Mouse (Mus musculus) intestine, embryonic 16.5 days (tissue): ENCODE data around the gene Gm48552. TPM values are rescaled to one million over a fixed set of nuclear protein-coding genes. Genes with fewer than 3 reads are reported as not detected.

Source experiments
- ATAC-seq: fragments of 200-750 bp; cut with Nextera tagmentation; 2 replicates; pipeline ENCODE4 v1.8.0; 2017; ENCODE audit warnings: moderate TSS enrichment, moderate library complexity
- H3K27ac ChIP-seq: fragments of 300-500 bp; sonication (generic); 2 replicates; pipeline ENCODE4 v1.5.1; 2014; ENCODE audit warnings: mild to moderate bottlenecking, low read length
- H3K27me3 ChIP-seq: fragments of 300-500 bp; sonication (generic); replicated peaks from 2 replicates; pipeline ENCODE4 v1.6.1; 2014; ENCODE audit warnings: low read length, control low read depth, mixed read lengths; ENCODE audit not compliant: control insufficient read depth, insufficient read depth
- H3K36me3 ChIP-seq: fragments of 300-500 bp; sonication (generic); 2 replicates; pipeline ENCODE4 v1.6.1; 2014; ENCODE audit warnings: low read length, control low read depth; ENCODE audit not compliant: control insufficient read depth, insufficient read depth
- H3K4me1 ChIP-seq: fragments of 300-500 bp; sonication (generic); 2 replicates; pipeline ENCODE4 v1.6.1; 2014; ENCODE audit warnings: low read length, control low read depth, mixed read lengths; ENCODE audit not compliant: control insufficient read depth, insufficient read depth
- H3K4me2 ChIP-seq: fragments of 300-500 bp; sonication (generic); 2 replicates; pipeline ENCODE4 v1.6.1; 2014; ENCODE audit warnings: low read depth, low read length, control low read depth
- H3K4me3 ChIP-seq: fragments of 300-500 bp; sonication (generic); 2 replicates; pipeline ENCODE4 v1.5.1; 2014; ENCODE audit warnings: mild to moderate bottlenecking, low read length
- H3K9ac ChIP-seq: fragments of 300-500 bp; sonication (generic); 2 replicates; pipeline ENCODE4 v1.6.1; 2014; ENCODE audit warnings: low read depth, low read length
- H3K9me3 ChIP-seq: fragments of 300-500 bp; sonication (generic); 2 replicates; pipeline ENCODE4 v1.6.1; 2016; ENCODE audit warnings: low read length, control low read depth; ENCODE audit not compliant: control insufficient read depth
- WGBS: fragments of 180-500 bp; shearing (Covaris S2); extraction: QIAGEN DNeasy Blood & Tissue Kit; methylation state at CpG from one replicate; pipeline ENCODE4 v1.1.7; 2014; 5-methylcytosine and 5-hydroxymethylcytosine counted together
- polyA plus RNA-seq: library from polyadenylated mRNA; unstranded; fragments of >200 nt; fragmentation: Nextera tagmentation; extraction: Ambion mirVana; gene quantifications from 2 replicates; pipeline ENCODE4 v1.2.1, GENCODE M21; 2015

Gm48552 gene
- polyA plus RNA-seq, 1 experiment from 2014 or later = 1.8 TPM

DNA sequence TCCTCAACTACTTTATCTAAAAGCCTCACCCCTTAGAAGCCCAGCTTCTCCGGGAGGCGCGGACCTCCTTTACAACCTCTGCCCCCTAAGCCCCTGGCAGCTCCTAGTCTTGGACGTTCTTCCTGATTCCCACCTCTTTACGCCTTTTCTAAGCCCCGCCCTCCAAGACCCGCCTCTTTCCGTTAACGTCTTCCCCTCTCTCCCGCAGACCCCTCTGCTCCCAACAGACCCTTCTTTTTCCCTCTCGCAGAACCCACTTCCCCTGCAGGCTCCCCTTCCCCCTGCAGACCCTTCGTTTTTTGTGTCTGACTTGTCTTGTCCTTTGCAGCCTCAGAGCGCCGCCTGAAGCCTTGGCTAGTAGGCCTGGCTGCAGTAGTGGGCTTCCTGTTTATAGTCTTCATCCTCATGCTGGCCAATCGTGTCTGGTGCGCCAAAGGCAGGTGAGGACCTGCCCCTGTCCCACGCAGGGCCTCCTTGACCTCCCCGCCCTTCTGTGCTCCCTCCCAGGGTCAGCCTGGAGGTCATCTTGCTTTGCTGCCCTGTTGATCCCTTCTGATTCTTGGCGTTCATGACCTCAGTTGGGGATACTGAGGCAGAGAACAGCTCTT, 4.8 kb downstream of the Gm48552 start:
- Histone ChIP-seq H3K9me3 (no peaks in the 10 kb centered on the region), H3K9ac (peak overlapping the region; percentile 70), H3K4me2 (peak overlapping the region; percentile 57), H3K27me3 (no peaks in the 10 kb centered on the region), H3K4me3 (peak overlapping the region; percentile 50), H3K27ac (peak overlapping the region; percentile 96), H3K4me1 (peaks cover 23% of the 10 kb centered on the region), H3K36me3 (peaks cover 6% of the 10 kb centered on the region; the same call in 1 of the 2 replicates)
- 3% methylated on average over 19 of the region's 19 CpGs for WGBS
- ATAC-seq = peak; percentile 29

DNA sequence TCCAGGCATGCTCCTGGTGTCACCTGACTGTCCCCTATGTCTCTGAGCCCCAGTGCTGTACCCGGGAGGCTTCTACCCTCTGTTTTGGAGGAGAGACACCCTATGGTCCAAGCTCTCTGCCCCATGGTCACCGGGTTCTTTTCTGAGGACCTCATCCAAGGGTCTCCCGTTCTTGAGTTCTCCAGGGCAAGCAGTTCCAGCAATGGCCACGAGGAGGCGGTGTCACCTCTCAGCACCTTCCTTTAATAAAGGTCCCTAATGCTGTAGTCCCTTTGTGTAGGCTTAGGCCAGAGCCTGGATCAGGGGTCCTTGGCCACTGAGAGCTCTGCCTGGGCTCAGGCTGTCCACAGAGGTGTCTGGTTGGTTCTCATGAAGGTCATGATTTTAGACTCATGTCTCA, 6.3 kb downstream of the Gm48552 start:
- no peaks in the 10 kb centered on the region for H3K27me3 ChIP-seq
- H3K9ac ChIP-seq = no peak overlapping the region
- peaks cover 6% of the 10 kb centered on the region; the same call in 1 of the 2 replicates for H3K36me3 ChIP-seq
- no peak overlapping the region for H3K27ac ChIP-seq
- no peak for ATAC-seq
- H3K4me3 ChIP-seq = no peak overlapping the region
- H3K4me2 ChIP-seq = no peak overlapping the region
- H3K9me3 ChIP-seq = no peaks in the 10 kb centered on the region
- 13% methylated on average over 5 of the region's 5 CpGs for WGBS
- H3K4me1 ChIP-seq = peaks cover 20% of the 10 kb centered on the region

DNA sequence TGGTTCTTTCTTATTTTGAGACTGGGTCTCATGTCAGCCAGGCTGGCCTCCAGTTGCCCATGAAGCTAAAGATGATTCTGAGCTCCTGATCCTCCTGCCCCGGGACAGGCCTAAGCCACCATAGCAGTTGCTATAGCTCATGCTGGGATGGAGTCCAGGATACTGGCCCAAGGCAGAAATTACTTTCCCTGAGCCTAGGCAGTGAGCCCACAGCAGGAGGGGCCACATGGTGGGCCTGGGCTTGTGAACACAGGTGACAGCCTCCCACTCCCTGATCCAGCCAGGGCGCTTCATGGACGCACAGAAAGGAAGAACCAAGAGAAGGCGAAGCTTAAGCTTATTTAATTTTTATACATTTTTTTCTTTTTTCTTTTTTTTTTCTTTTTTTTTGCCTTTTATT, 7.1 kb downstream of the Gm48552 start:
- Histone ChIP-seq H3K4me3 (no peak overlapping the region), H3K27me3 (no peaks in the 10 kb centered on the region), H3K9ac (no peak overlapping the region), H3K4me2 (no peak overlapping the region), H3K27ac (no peak overlapping the region), H3K9me3 (no peaks in the 10 kb centered on the region), H3K4me1 (peaks cover 18% of the 10 kb centered on the region), H3K36me3 (peaks cover 10% of the 10 kb centered on the region; the same call in 1 of the 2 replicates)
- ATAC-seq = no peak
- WGBS = 85% methylated on average over 4 of the region's 4 CpGs

DNA sequence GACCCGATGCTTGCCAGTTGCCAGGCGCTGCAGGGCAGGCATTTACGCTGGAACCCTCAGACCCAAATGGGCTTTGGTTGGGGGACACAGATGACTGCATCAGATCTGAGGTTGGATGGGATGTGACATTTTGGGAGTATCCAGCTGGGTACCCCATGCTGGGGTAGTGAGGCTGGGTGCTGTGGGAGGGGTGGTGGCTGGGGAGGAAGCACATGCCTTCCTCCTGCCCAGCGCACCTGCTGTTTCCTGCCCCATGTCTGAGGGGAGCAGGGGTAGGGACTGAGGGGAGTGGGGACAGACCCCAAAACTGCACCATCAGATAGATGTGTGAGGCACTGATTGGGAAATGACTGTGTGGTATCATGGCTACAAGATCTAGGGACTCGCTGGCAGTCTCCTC, 7.9 kb downstream of the Gm48552 start:
- no peak overlapping the region for H3K9ac ChIP-seq
- H3K27me3 ChIP-seq = no peaks in the 10 kb centered on the region
- no peak overlapping the region for H3K4me3 ChIP-seq
- ATAC-seq = no peak
- H3K9me3 ChIP-seq = no peaks in the 10 kb centered on the region
- H3K4me1 ChIP-seq = peaks cover 27% of the 10 kb centered on the region
- no peak overlapping the region for H3K27ac ChIP-seq
- 81% methylated on average over 5 of the region's 5 CpGs for WGBS
- peaks cover 10% of the 10 kb centered on the region; the same call in 1 of the 2 replicates for H3K36me3 ChIP-seq
- H3K4me2 ChIP-seq = no peak overlapping the region

DNA sequence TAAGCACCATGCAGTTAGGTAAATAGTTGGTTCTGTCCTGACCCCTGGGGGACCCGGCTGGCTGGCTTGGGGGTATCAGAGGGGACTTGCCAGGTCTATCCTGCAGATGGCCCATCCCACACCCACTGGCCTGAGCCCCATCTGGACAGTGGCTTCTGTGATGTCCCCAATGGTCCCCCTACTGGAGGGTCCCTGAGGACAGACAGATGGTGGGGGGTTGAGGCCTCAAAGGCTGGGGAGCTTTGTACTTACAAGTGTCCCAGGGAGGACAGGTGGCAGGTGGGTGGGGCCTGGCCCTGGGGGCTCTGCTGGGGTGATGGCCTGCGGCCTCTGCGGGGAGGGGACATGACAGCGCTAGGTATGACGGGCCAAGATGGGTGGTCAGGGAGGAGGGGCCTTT, 10.5 kb downstream of the Gm48552 start:
- peaks cover 31% of the 10 kb centered on the region for H3K4me1 ChIP-seq
- no peak overlapping the region for H3K27ac ChIP-seq
- 74% methylated on average over 5 of the region's 5 CpGs for WGBS
- H3K9ac ChIP-seq = no peak overlapping the region
- ATAC-seq = no peak
- no peaks in the 10 kb centered on the region for H3K9me3 ChIP-seq
- no peak overlapping the region for H3K4me3 ChIP-seq
- no peak overlapping the region for H3K4me2 ChIP-seq
- no peaks in the 10 kb centered on the region for H3K27me3 ChIP-seq
- H3K36me3 ChIP-seq = peaks cover 10% of the 10 kb centered on the region; the same call in 1 of the 2 replicates

DNA sequence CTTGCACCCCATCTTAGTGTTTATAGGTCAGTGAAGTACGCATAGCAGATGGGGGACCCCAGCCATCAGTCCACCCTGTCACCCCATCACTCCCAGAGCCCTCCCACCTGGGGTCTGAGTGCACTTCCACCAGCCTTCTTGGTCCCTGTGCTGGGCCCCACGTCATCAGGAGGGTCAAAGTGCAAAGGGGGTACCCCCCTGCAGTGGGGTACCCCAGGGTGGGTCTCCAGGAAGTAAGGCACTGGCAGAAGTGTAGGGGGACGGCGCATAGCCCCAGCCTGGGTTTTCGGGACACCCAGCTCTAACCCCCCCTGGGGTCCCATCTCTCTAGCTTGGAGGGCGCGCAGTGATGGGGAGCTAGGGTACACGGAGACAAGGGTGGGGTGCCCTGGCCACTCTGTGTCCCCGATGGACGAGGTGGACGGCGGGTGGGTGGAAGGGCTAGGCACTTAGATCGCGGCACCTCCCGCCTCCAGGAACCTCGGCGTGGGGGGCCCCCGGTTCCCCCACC, 11.0 kb downstream of the Gm48552 start:
- no peaks in the 10 kb centered on the region for H3K27me3 ChIP-seq
- ATAC-seq = no peak
- H3K4me1 ChIP-seq = peaks cover 31% of the 10 kb centered on the region
- H3K4me2 ChIP-seq = no peak overlapping the region
- H3K27ac ChIP-seq = no peak overlapping the region
- H3K9ac ChIP-seq = peak overlapping the region; percentile 14; the same call in 1 of the 2 replicates
- 79% methylated on average over 18 of the region's 18 CpGs for WGBS
- no peak overlapping the region for H3K4me3 ChIP-seq
- no peaks in the 10 kb centered on the region for H3K9me3 ChIP-seq
- peaks cover 10% of the 10 kb centered on the region; the same call in 1 of the 2 replicates for H3K36me3 ChIP-seq

DNA sequence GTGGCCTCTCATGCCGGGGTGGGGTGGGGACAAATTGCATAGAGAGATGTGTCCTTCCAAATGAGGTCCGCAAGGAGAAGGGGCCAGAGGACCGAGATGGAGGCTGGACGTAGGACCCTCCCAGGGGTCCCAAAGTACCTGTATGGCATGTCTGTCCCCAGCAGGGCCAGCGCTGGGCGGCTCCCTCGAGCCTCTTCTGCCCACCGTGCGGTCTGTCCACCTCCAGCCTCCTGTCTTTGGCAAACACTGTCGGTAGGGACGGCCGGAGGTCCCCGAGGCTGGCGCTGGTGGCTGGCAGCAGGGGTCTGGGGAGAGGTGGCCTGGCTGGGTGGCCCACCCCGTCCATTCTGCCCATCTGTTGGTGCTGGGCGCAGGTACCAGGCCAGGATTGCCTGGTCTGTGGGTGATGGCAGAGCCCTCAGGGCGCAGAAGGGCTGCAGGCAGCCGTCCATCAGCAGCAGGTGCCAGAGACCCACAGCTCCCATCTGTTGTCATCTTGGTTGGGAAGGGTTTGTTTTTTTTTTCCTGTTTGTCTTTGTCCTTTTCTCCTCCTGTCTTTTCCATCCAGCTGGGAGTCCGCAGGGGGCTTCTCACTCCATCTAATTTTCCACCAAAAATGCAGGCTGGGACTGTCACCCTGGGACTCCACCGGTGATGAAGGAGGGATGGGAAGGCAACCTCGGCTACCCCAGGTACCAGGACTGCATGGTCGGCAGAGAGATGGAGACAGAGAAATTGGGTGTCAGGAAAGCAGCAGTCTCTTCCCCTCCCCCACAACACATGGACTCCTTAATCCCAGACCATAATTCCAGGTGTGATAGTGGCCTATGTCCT, 11.8 kb downstream of the Gm48552 start:
- peak overlapping the region; percentile 90; the same call in 1 of the 2 replicates for H3K27ac ChIP-seq

DNA sequence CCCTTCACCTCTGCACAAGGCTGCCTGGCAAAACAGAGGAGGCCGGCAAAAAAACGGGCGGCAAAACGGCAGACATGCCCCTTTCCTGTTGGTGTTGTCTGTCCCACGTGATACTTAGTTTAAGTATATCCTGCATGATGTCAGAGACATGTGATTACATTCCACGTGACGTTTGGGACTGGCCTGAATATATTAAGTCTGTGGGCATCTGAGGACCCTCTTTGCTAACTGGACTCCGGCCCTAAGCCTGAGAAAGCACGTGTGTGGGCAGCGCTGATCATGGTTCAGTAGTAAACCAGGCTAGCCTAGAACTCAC, 12.4 kb downstream of the Gm48552 start:
- Histone ChIP-seq H3K27ac (peak overlapping the region; percentile 90), H3K9ac (peak overlapping the region; percentile 56)
- WGBS = 34% methylated on average over 10 of the region's 10 CpGs

More for the DNA sequence above, 11.8 kb downstream of the Gm48552 start:
- H3K4me2 ChIP-seq = no peak overlapping the region
- peak overlapping the region; percentile 56; the same call in 1 of the 2 replicates for H3K9ac ChIP-seq
- 65% methylated on average over 22 of the region's 22 CpGs for WGBS
- no peaks in the 10 kb centered on the region for H3K27me3 ChIP-seq
- H3K4me1 ChIP-seq = peaks cover 31% of the 10 kb centered on the region
- no peaks in the 10 kb centered on the region for H3K9me3 ChIP-seq
- peaks cover 14% of the 10 kb centered on the region for H3K36me3 ChIP-seq
- H3K4me3 ChIP-seq = 0 out of 2 replicates have a peak overlapping the region, but pooled peaks have one; percentile 9
- no peak for ATAC-seq

DNA sequence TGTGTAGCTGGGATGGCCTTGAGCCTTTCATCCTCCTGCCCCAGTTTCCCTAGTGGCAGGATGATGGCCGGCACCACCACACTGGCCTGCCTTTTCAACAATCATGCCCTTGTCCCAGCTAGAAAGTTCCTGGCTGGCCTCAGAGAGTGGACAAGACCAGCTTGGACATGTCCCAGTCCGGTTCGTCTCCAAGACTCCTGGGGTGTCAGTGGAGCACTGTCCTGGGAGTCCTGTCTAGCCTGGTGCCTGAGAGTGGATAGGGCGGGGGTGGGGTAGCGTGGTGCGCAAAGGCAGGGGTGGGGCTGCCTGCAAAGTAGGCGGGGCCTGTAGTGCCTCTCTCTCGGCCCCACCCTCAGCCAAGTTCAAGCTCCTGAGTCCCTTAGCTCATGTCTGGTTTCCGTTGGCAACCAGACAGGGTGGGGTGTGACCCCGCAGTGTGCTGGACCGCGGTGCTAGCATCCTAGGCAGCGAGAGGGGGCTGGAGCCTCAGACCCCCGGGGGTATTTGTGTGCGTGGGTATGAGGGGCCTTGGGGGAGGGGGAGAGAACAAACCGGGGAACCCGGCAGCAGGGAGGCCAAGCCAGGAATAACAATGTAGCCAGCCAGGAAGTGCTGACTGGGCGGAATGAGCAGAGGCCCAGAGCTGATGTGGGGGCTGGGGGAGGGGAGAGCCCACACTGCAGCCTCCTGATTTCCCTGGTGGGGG, 12.9 kb downstream of the Gm48552 start:
- peak; percentile 84 for ATAC-seq
- peak overlapping the region; percentile 46; the same call in 1 of the 2 replicates for H3K4me2 ChIP-seq
- no peaks in the 10 kb centered on the region for H3K9me3 ChIP-seq
- H3K27ac ChIP-seq = peak overlapping the region; percentile 90
- H3K9ac ChIP-seq = peak overlapping the region; percentile 56
- peak overlapping the region; percentile 30 for H3K4me3 ChIP-seq
- peaks cover 34% of the 10 kb centered on the region for H3K4me1 ChIP-seq
- H3K36me3 ChIP-seq = peaks cover 20% of the 10 kb centered on the region
- WGBS = 9% methylated on average over 18 of the region's 18 CpGs
- H3K27me3 ChIP-seq = peaks cover under 1% of the 10 kb centered on the region; the same call in 1 of the 2 replicates

More for the DNA sequence above, 12.4 kb downstream of the Gm48552 start:
- Histone ChIP-seq H3K4me2 (no peak overlapping the region), H3K36me3 (peaks cover 19% of the 10 kb centered on the region), H3K4me1 (peaks cover 31% of the 10 kb centered on the region), H3K9me3 (no peaks in the 10 kb centered on the region), H3K27me3 (no peaks in the 10 kb centered on the region; the same call in 1 of the 2 replicates), H3K4me3 (no peak overlapping the region)
- no peak for ATAC-seq
